Mouse (Mus musculus): ENCODE results near the gene Spata7. TPM values are rescaled to one million over a fixed set of nuclear protein-coding genes. Genes with fewer than 3 reads are reported as not detected.
"Not testable (repeated sequence)": the region's sequence is repeated elsewhere in the genome, so short reads cannot be mapped to it uniquely, and the experiment has no call there.

Gene Spata7
- polyA plus RNA-seq, 1 experiment = 1.9 TPM

DNA sequence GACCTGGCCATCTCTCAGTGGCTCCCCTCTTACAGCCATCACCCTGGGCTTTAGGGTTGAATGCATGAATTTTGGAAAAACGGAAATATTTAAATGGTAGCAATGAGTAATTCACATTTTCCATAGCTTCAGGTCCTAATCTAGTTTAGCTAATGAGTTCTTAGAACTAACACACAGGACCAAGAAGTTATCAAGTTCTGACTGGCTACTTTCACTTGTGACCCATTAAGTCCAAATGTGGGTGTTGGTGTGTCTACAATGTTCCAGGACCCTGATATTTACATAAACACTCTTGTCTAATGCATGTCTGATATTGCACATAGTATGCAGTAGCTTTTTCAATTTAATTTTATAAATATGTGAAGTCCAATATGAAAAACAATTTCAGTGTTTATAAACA, 22.7 kb upstream of the Spata7 start:
- no peaks in the 10 kb centered on the region for H3K4me1 ChIP-seq (replicated peaks; ENCODE audit: control insufficient read depth, insufficient read depth, low read length)
- TF ChIP-seq CTCF (IDR thresholded peaks at IDR 0.05; ENCODE audit: borderline replicate concordance, control insufficient read depth, extremely low read depth, insufficient read depth, low read length, poor library complexity) (no peak), POLR2A (IDR thresholded peaks at IDR 0.05; ENCODE audit: control insufficient read depth, extremely low read depth, insufficient read depth, low read length, poor library complexity) (no peak)
- H3K4me3 ChIP-seq (ENCODE audit: control insufficient read depth, insufficient read depth, low read length) = no peak overlapping the region
- DNase-seq = no peak
- no peaks in the 10 kb centered on the region for H3K27me3 ChIP-seq (ENCODE audit: control insufficient read depth, insufficient read depth, low read length)
- no peaks in the 10 kb centered on the region for H3K36me3 ChIP-seq (ENCODE audit: control insufficient read depth, insufficient read depth, low read length)
- WGBS = 91% methylated on average over 1 of the region's 1 CpGs
- no peak overlapping the region for H3K27ac ChIP-seq (ENCODE audit: control insufficient read depth, insufficient read depth, low read length)

DNA sequence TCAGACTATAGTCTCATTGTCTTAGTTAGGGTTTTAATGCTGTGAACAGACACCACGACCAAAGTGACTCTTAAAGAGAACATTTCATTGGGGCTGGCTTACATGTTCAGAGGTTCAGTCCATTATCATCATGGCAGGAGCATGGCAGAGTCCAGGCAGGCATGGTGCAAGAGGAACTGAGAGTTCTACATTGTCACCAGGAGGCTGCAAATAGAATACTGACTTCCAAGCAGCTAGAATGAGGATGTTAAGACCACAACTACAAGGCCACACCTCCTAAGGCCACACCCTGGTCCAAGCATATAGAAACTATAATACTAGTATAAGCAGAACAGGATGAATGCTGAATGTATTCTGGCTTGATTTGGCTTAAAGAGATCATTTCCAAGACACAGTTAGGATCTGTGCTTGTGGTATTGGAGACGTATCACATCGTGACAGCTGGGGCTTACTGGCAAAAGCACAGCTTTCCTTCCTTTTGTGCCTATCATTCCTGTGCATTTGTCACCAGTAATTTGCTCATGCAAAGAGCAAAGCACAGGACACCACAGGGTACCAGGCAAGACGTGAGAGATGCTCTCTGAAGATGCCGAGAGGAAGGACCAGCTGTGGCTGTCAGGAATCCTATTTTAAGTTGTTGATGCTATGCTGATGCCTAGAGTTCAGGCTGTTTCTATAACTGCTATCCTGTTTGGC, 21.2 kb upstream of the Spata7 start:
- Histone ChIP-seq H3K4me3 (ENCODE audit: control insufficient read depth, insufficient read depth, low read length) (no peak overlapping the region), H3K4me1 (replicated peaks; ENCODE audit: control insufficient read depth, insufficient read depth, low read length) (no peaks in the 10 kb centered on the region), H3K27me3 (ENCODE audit: control insufficient read depth, insufficient read depth, low read length) (no peaks in the 10 kb centered on the region), H3K36me3 (ENCODE audit: control insufficient read depth, insufficient read depth, low read length) (no peaks in the 10 kb centered on the region), H3K27ac (ENCODE audit: control insufficient read depth, insufficient read depth, low read length) (no peak overlapping the region)
- TF ChIP-seq POLR2A (IDR thresholded peaks at IDR 0.05; ENCODE audit: control insufficient read depth, extremely low read depth, insufficient read depth, low read length, poor library complexity) (no peak), CTCF (IDR thresholded peaks at IDR 0.05; ENCODE audit: borderline replicate concordance, control insufficient read depth, extremely low read depth, insufficient read depth, low read length, poor library complexity) (no peak)
- 83% methylated on average over 5 of the region's 5 CpGs for WGBS
- DNase-seq = no peak

GRCm38 (mm10) chr12:98610341-98610740, 17.6 kb upstream of the Spata7 start:
- H3K27me3 ChIP-seq (ENCODE audit: control insufficient read depth, insufficient read depth, low read length) = no peaks in the 10 kb centered on the region
- no peak for DNase-seq
- H3K27ac ChIP-seq (ENCODE audit: control insufficient read depth, insufficient read depth, low read length) = no peak overlapping the region
- no peak overlapping the region for H3K4me3 ChIP-seq (ENCODE audit: control insufficient read depth, insufficient read depth, low read length)
- no peaks in the 10 kb centered on the region for H3K36me3 ChIP-seq (ENCODE audit: control insufficient read depth, insufficient read depth, low read length)
- TF ChIP-seq POLR2A (IDR thresholded peaks at IDR 0.05; ENCODE audit: control insufficient read depth, extremely low read depth, insufficient read depth, low read length, poor library complexity) = no peak
- TF ChIP-seq CTCF (IDR thresholded peaks at IDR 0.05; ENCODE audit: borderline replicate concordance, control insufficient read depth, extremely low read depth, insufficient read depth, low read length, poor library complexity) = no peak
- 79% methylated on average over 3 of the region's 3 CpGs for WGBS
- no peaks in the 10 kb centered on the region for H3K4me1 ChIP-seq (replicated peaks; ENCODE audit: control insufficient read depth, insufficient read depth, low read length)

GRCm38 (mm10) chr12:98614910-98615508, 12.9 kb upstream of the Spata7 start:
- Histone ChIP-seq H3K36me3 (ENCODE audit: control insufficient read depth, insufficient read depth, low read length) (no peaks in the 10 kb centered on the region), H3K27me3 (ENCODE audit: control insufficient read depth, insufficient read depth, low read length) (no peaks in the 10 kb centered on the region), H3K4me3 (ENCODE audit: control insufficient read depth, insufficient read depth, low read length) (no peak overlapping the region), H3K27ac (ENCODE audit: control insufficient read depth, insufficient read depth, low read length) (no peak overlapping the region), H3K4me1 (replicated peaks; ENCODE audit: control insufficient read depth, insufficient read depth, low read length) (no peaks in the 10 kb centered on the region; the same call in 1 of the 2 replicates)
- 87% methylated on average over 3 of the region's 3 CpGs for WGBS
- TF ChIP-seq POLR2A (IDR thresholded peaks at IDR 0.05; ENCODE audit: control insufficient read depth, extremely low read depth, insufficient read depth, low read length, poor library complexity) (no peak), CTCF (IDR thresholded peaks at IDR 0.05; ENCODE audit: borderline replicate concordance, control insufficient read depth, extremely low read depth, insufficient read depth, low read length, poor library complexity) (no peak)
- DNase-seq = no peak

GRCm38 (mm10) chr12:98615746-98616145, 12.2 kb upstream of the Spata7 start:
- Histone ChIP-seq H3K4me3 (ENCODE audit: control insufficient read depth, insufficient read depth, low read length) (no peak overlapping the region), H3K27me3 (ENCODE audit: control insufficient read depth, insufficient read depth, low read length) (no peaks in the 10 kb centered on the region), H3K36me3 (ENCODE audit: control insufficient read depth, insufficient read depth, low read length) (no peaks in the 10 kb centered on the region), H3K4me1 (replicated peaks; ENCODE audit: control insufficient read depth, insufficient read depth, low read length) (no peaks in the 10 kb centered on the region; the same call in 1 of the 2 replicates), H3K27ac (ENCODE audit: control insufficient read depth, insufficient read depth, low read length) (no peak overlapping the region)
- TF ChIP-seq POLR2A (IDR thresholded peaks at IDR 0.05; ENCODE audit: control insufficient read depth, extremely low read depth, insufficient read depth, low read length, poor library complexity) (no peak), CTCF (IDR thresholded peaks at IDR 0.05; ENCODE audit: borderline replicate concordance, control insufficient read depth, extremely low read depth, insufficient read depth, low read length, poor library complexity) (no peak)
- no peak for DNase-seq
- 19% methylated on average over 5 of the region's 5 CpGs for WGBS

DNA sequence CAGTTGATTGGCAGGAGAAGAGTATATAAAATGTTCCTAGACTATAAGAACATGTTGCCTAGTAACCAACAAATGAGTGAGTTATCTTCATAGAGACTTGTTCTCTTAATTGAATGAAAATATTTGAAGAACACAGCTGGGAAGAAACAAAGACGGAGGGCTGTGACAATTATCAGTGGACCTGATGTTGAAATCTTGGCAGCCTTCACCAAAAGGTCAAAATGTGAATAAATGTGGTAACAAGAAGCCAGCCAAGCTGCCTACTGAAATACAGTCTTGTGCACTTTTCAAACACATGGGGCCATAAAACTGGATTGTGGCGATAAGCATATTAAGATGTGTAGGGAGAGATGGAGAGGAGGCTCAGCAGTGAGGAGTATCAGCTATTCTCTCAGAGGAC, 8.5 kb upstream of the Spata7 start:
- H3K36me3 ChIP-seq (ENCODE audit: control insufficient read depth, insufficient read depth, low read length) = no peaks in the 10 kb centered on the region
- TF ChIP-seq CTCF (IDR thresholded peaks at IDR 0.05; ENCODE audit: borderline replicate concordance, control insufficient read depth, extremely low read depth, insufficient read depth, low read length, poor library complexity) (no peak), POLR2A (IDR thresholded peaks at IDR 0.05; ENCODE audit: control insufficient read depth, extremely low read depth, insufficient read depth, low read length, poor library complexity) (no peak)
- no peaks in the 10 kb centered on the region; the same call in 1 of the 2 replicates for H3K27me3 ChIP-seq (ENCODE audit: control insufficient read depth, insufficient read depth, low read length)
- H3K4me3 ChIP-seq (ENCODE audit: control insufficient read depth, insufficient read depth, low read length) = no peak overlapping the region
- DNase-seq = no peak
- no peaks in the 10 kb centered on the region; the same call in 1 of the 2 replicates for H3K4me1 ChIP-seq (replicated peaks; ENCODE audit: control insufficient read depth, insufficient read depth, low read length)
- H3K27ac ChIP-seq (ENCODE audit: control insufficient read depth, insufficient read depth, low read length) = no peak overlapping the region
- 92% methylated on average over 2 of the region's 2 CpGs for WGBS

DNA sequence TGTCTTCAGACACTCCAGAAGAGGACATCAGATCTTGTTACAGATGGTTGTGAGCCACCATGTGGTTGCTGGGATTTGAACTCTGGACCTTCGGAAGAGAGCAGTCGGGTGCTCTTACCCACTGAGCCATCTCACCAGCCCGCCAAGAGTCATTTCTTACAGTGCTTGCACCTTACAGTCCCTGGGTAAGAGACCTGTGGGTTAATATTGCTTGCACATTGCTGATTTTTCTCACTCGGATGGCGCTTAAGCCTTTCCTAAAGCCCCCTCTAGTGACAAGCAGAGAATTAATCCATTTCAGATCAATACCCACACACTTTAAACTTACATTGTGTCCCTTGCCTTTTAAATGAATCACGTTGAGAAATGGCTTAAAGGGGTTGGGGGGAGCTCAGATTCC, 7.0 kb upstream of the Spata7 start:
- H3K27me3 ChIP-seq (ENCODE audit: control insufficient read depth, insufficient read depth, low read length); H3K36me3 ChIP-seq (ENCODE audit: control insufficient read depth, insufficient read depth, low read length); DNase-seq; H3K4me3 ChIP-seq (ENCODE audit: control insufficient read depth, insufficient read depth, low read length); H3K4me1 ChIP-seq (replicated peaks; ENCODE audit: control insufficient read depth, insufficient read depth, low read length); H3K27ac ChIP-seq (ENCODE audit: control insufficient read depth, insufficient read depth, low read length): not testable (repeated sequence)
- 59% methylated on average over 6 of the region's 6 CpGs for WGBS

DNA sequence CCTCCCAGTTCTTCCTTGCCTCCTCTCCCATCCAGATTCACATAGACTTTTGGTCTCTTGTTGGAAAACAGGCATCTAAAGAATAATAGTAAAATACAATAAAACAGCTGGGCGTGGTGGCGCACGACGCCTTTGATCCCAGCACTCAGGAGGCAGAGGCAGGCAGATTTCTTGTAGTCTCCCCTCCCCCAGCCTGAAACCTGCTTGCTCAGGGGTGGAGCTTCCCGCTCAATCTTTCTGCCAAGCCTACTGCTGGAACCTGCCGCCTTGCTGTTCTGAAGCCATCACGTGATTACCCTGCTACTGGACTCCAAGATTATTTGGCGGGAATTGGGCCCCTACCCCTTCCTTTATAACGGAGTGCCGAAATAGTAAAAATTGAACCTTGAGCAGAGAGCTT, 4.7 kb upstream of the Spata7 start:
- not testable (repeated sequence) for DNase-seq; H3K36me3 ChIP-seq (ENCODE audit: control insufficient read depth, insufficient read depth, low read length); H3K4me3 ChIP-seq (ENCODE audit: control insufficient read depth, insufficient read depth, low read length); H3K27me3 ChIP-seq (ENCODE audit: control insufficient read depth, insufficient read depth, low read length); H3K27ac ChIP-seq (ENCODE audit: control insufficient read depth, insufficient read depth, low read length); H3K4me1 ChIP-seq (replicated peaks; ENCODE audit: control insufficient read depth, insufficient read depth, low read length)
- 95% methylated on average over 10 of the region's 10 CpGs for WGBS

Data from thymus, adult 2 months (tissue).